Mouse (Mus musculus) heart, adult 18-20 months (tissue): ENCODE results near the gene Pafah1b3. TPM values are rescaled to one million over a fixed set of nuclear protein-coding genes. Genes with fewer than 3 reads are reported as not detected.

Experiments used
- DNase-seq, 2 experiments: peaks; one replicate each; pipeline ENCODE4 v3.0.0; 2021 to 2022; ENCODE audit warnings: mixed read lengths in 1 of 2
- total RNA-seq, 2 experiments: library from RNA; stranded (reverse); gene quantifications; 2 replicates each; pipeline ENCODE4 v1.2.3; 2021

The Pafah1b3 gene
- total RNA-seq, 2 experiments from 2014 or later = 4.0 to 5.6 TPM

- DNase-seq = no peak
Measured at GRCm38 (mm10) chr7:25305956-25306613, 8.3 kb upstream of the Pafah1b3 start, which contains the start of gene Tmem145. Tmem145 (plus strand) TSS chr7:25306106.

- no peak for DNase-seq
Measured at GRCm38 (mm10) chr7:25305481-25305880, 7.7 kb upstream of the Pafah1b3 start.

DNA sequence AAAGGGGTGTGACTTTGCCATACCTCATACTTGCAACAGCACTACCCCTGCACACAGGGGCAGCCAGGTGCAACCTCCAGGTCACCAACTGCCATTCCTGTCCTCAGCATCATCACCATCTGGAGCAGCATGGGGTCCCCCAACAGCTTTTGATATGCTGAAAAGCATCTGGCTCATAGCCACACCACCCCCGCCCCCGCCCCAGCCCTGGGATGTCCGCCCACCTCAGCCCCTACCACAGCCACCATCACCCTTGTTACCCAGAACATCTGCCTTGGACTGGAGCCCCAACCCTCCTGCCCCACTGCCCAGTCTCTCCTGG lies 5.9 kb upstream of the Pafah1b3 start:
- DNase-seq = no peak

DNA sequence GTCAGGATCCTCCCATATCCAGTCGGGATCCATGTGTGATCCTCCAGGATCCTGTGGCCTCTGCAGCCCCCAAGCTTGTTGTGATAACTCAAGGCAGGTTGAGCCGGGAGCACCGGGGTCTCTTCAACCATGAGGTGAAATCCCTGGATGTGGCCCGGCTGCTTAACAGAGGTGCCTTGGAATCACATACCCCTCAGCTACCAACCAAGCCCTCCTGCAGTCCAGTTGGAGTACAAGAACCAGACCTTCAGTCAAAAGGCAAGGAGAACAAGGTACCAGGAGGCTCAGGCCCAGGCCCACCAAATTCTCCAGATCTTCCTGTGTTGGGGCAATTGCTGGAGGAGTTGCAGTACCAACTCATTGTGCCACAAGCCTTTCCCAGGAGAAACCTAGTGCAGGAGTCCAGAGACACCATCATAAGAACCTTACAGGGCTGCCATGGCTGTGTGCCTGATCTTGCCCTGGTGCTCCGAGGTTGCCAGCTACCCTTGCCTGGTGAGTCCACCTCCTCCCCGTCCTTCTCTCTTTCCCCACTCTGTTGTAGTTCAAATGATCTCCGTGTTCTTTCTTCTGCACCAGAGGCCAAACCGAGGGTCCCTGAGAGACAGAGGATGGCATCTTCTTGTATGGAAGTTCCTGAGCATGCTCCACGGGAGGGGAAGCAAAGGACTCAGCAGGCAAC lies 5.4 kb upstream of the Pafah1b3 start:
- no peak for DNase-seq

DNA sequence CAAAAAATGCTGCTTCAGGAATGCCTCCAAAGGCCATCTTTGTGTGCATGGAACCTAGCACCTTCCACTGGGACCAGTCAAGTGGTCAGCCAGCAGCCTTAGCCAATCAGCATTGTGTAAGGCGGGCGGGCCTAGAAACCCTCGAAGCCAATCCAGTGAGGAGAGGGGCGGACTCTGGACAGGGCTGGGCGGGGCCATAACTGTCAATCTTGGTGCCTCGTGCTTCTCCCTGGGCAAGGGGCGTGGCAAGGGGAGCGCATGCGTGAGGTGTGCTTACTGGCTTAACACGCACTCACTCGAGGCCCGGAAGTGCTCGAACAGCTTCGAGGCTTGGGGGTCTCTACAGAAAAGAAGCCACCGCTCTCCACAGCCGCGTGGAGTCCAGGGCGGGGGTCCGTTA lies 3.3 kb upstream of the Pafah1b3 start, which contains the start of gene Prr19:
Gene Prr19 (plus strand): TSS at position 349 of the 400 bp plus-strand sequence.
- no peak for DNase-seq

DNA sequence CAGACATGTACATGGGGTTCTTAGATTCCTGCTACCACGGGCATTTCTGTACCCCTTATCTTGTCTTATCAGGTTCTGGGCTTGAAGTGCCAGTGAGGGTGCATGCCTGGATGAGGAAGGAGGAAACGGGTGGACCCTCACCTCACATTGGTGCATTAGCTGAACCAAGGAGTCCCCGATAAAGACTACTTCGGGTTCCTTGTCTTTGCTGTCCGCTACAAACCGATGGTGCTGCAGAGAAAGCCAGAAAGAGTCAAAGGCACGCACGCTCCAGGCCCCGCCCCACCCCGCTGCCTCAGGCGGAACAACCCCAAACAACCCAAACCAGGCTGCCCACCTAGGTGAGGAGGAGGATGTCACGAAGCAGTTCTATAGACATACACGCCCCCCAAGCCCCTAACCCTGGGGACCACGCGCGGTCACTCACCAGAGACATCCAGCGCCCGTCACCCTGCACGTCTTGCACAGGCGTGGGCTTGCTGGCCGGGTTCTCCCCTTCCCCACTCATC lies 787 bp downstream of the Pafah1b3 start:
- no peak for DNase-seq

DNA sequence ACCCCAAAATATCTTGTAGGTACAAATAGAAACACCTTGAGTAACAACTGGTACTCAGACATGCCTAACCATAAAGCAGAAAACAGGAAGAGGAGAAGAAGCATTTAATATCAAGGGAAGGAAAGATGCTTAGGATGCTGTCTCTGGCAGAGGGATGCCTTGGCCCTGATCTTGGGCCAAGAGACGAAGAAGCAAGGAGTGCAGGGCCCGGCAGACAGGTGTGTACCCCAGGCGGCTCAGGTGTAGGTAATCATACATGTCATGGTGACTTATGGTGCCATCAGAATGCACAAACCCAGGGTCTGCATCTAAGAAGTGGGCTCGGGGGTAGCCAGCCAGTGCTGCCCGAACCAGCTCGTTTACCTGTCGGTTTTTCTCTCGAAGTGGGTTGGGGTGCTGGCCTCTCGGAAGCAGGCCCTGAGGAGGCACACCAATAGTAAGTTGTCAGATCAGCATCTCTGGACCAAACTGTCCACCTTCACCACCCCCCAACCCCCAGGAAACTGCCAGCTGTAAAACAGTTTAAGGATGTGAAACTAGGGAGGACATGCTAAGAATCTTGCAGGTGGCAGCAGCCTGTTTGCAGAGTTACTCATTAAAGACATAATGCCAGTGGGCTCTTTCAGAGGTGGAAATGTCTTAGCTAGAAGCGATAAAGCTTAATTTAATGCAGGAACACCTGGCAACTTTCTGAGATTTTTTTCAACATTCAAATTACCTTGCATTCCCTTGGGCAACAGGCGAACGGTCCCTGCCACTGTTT lies 2.6 kb downstream of the Pafah1b3 start:
- no peak for DNase-seq

DNA sequence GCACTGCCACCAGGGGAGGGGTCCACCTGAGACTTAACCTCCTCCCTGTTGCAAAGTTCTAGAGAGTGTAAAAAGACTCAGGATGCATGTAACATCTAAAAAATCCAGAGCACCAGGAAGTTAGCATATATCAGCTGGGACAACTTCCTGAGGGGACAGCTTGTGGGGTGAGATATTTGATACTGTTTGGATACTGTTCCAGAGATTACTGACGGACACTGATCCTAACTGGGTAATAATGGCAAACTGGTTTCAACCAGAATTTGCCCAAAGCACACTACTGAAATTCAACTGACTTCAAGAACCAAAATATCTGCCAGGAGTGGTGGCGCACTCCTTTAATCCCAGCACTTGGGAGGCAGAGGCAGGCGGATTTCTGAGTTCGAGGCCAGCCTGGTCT lies 3.3 kb downstream of the Pafah1b3 start:
- no peak for DNase-seq

GRCm38 (mm10) chr7:25293191-25293739 lies 4.5 kb downstream of the Pafah1b3 start:
- DNase-seq = no peak

GRCm38 (mm10) chr7:25292107-25292506 lies 5.7 kb downstream of the Pafah1b3 start:
- DNase-seq = no peak

DNA sequence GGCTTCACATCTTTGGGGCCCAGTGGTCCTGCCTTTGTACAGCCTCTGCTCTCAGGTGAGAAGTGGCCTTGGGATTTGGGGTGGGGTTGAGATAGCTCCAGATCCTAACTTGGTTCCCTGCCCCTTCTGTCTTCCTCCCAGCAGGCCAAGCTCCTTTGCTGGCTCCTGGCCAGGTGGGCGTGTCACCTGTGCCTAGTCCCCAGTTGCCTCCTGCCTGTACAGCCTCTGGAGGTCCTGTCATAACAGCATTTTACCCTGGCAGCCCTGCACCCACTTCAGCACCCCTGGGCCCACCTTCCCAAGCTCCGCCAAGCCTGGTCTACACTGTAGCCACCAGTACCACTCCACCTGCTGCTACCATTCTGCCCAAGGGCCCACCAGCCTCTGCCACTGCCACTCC lies 6.9 kb downstream of the Pafah1b3 start:
- peak in 1 of 2 experiments; percentile 57 for DNase-seq

DNA sequence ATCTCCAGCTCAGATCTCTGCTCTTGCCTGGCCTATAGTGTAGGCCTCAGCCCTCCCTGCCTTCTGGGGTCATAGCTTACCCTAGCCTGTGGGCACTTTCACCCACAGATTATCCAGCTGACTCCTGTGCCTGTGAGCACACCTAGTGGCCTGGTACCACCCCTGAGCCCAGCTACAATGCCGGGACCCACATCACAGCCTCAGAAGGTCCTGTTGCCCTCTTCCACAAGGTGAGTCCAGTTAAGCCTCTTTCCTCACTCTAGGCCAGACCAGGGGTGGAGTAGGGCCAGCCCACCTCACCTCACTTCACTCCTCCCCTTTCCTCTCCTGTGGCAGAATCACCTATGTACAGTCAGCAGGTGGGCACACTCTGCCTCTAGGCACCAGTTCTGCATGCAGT lies 7.3 kb downstream of the Pafah1b3 start:
- no peak for DNase-seq

GRCm38 (mm10) chr7:25289925-25290324 lies 7.9 kb downstream of the Pafah1b3 start:
- no peak for DNase-seq

- DNase-seq = no peak
Measured at GRCm38 (mm10) chr7:25288721-25289120, 9.1 kb downstream of the Pafah1b3 start.

- DNase-seq = no peak
Measured at GRCm38 (mm10) chr7:25288011-25288410, 9.8 kb downstream of the Pafah1b3 start.

GRCm38 (mm10) chr7:25286989-25287388 lies 10.8 kb downstream of the Pafah1b3 start:
- no peak for DNase-seq

GRCm38 (mm10) chr7:25285511-25286238 lies 12.1 kb downstream of the Pafah1b3 start:
- DNase-seq = no peak

DNA sequence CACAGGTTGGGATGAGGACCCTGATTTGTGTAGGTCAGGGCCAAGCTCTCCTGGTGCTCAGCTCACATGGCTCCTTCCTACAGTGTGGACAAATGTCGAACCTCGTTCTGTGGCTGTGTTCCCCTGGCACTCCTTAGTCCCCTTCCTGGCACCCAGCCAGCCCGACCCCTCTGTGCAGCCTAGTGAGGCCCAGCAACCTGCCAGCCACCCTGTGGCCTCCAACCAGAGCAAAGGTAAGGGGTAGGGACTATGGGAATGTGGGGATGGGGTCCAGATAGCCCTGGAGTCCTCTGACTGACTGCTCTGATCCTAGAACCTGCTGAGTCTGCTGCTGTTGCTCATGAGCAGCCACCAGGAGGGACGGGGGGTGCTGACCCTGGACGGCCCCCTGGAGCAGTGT lies 13.0 kb downstream of the Pafah1b3 start:
- no peak for DNase-seq

DNA sequence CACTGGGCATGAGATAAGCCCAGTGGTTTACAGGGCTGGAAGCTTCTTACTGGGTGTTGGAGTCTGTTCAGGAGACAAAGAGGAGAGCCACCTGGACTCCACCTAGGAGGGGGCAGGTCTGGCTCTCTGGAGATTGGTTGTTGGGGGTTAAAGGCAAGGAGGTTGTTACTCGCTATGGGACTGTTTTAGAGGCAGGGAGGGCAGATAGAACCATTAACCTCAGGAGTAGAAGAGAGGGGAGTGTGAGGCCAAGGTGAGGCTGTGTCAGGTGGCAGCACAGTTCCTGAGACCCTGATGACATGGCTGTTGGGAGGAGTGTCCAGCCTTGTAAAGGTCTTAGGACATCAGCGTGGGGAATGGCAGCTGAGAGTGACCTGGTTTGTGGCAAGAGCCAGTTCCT lies 13.6 kb downstream of the Pafah1b3 start:
- DNase-seq = no peak

DNA sequence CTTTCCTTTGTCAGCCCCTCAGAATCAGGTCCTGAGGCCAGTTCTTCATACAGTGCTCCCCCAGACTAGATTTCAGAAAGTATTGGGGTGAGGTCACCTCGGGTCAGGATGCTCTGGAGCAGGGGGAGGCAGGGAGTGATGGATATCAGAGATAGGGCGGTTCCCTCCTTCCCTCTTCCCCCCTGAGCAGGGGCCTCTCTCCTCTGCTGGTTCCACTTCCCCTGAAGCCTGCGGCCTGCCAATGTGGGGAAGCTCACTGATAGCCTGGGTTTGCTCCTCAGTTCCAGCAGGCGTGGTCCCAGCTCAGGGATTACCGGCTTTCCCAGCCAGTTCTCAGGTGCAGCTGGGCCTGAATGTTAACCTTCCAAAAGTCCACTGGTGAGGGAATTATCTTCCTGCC lies 14.1 kb downstream of the Pafah1b3 start:
- DNase-seq = peak; percentile 50 to 51

DNA sequence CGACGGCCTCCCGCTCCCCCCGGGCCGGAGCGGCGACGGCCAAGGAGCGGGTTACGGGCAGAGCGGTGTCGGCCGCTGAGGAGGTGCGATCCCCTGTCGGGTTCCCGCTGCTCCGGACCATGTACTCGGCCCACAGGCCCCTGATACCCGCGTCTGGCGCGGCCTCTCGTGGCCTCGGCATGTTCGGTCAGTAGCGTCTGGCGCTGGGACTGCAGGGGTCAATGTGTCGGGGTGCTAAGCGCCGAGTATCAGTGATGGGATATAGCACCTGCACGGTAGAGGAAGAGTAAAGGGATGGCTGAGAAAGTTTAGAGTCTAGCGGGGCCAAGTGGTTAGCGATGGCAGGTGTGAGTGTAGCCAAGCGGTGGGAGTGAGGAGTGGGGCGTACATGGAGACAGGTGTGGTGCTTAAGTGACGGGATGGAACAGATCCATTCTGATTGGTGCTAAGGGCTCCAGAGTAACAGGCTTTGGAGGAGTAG lies 15.0 kb downstream of the Pafah1b3 start:
- peak; percentile 55 to 64 for DNase-seq
